Mouse (Mus musculus) testis, adult 2 months (tissue): ENCODE measurements at regions not wholly inside any gene's neighbourhood (a gene's known extent, or its start where the extent isn't known, plus 50 kb on each side); places are given as distances from the start of the nearest gene placed in this dataset.

Experiments used
- CTCF ChIP-seq: fragments of 200-500 bp; IDR thresholded peaks from 2 replicates; pipeline ENCODE4 v1.5.1; 2012; ENCODE audit warnings: low read depth, mild to moderate bottlenecking, inconsistent platforms, low read length, moderate library complexity; ENCODE audit not compliant: control insufficient read depth, insufficient read depth, insufficient replicate concordance
- POLR2A ChIP-seq: fragments of 200-500 bp; IDR thresholded peaks from 2 replicates; pipeline ENCODE4 v1.6.1; 2012; ENCODE audit warnings: low read depth, mild to moderate bottlenecking, inconsistent platforms, low read length, moderate library complexity; ENCODE audit not compliant: control insufficient read depth

DNA sequence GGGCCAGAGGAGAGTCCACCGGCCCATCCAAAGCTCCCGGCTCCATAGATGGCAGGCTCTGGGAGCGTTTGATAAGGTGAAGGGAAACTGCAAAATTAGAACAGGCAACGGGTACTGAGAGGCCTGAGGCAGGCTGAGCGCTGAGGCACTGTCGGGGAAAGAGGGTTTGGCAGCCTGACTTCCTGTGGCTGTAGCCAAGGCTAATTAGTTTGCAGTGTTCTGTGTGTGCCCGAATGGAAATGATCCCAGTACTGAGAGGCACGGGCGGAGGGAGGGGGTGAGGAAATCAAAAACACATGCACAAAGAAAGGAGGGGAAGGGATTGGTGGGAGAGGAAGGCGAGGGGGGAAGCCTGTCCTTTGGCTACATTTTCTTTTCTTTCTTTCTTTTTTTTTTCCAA lies 97.8 kb upstream of the Hao2 start:
- no peak for TF ChIP-seq CTCF
- TF ChIP-seq POLR2A = no peak
